Mouse (Mus musculus) left cerebral cortex, postnatal 4 days (tissue): Measurements from ENCODE around the gene Slc1a3. TPM values are rescaled to one million over a fixed set of nuclear protein-coding genes. Genes with fewer than 3 reads are reported as not detected.

Experiments
- DNase-seq: peaks from one replicate; pipeline ENCODE4 v3.0.0-alpha.2; 2022
- intact Hi-C: fragments of 180-260 bp; cut with DNase I; formaldehyde crosslinking; loops from one replicate; pipeline ENCODE4 v1.15.1; 2025
- total RNA-seq, 2 experiments: library from RNA; stranded (reverse); gene quantifications; 2 replicates each; pipeline ENCODE4 v1.2.3; 2021

Slc1a3 gene
- total RNA-seq, 2 experiments from 2014 or later = 207 to 215 TPM

DNA sequence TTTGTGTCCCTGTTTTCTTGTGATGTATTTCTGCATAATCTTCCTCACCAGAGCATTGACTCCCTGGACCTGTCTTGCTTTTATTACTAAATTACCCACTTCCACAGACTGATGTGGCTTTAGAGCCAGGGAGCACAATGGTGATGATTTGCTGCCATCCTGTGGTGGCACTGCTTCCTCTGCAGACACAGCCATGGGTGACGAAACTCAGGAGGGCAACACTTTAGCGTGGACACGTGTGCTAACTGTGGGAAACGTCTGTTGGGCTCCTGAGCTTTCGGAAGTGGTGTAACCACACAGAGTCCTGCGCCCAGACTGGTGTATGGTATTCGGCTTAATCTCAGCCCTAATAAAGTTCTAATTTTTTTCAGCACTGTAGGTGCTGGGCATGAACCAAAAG, 85.2 kb downstream of the Slc1a3 start:
- peak; percentile 56 for DNase-seq
- intact Hi-C loops = no loop called here

DNA sequence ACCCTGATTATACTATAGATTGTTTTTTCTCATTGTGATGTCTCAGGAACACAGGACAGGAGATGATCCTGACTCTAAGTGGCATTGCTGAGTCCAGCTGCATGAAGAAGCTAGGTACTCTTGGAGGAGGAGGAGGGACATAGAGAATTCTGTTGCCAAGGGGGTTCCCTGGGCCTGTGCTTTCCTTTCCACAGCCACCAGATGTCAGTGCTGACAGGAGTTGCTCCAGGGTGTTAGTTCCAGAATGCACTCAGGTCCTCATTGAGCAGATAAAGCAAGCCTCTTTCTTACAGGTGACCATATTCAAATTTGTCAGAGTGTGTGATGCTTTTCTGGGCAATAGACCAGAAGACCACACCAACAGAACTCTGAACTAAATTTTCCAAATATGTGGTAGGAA, 86.7 kb downstream of the Slc1a3 start:
- intact Hi-C loops = no loop called here
- no peak for DNase-seq

GRCm38 (mm10) chr15:8619479-8620026, 91.0 kb downstream of the Slc1a3 start:
- intact Hi-C loops = no loop called here
- DNase-seq = no peak

DNA sequence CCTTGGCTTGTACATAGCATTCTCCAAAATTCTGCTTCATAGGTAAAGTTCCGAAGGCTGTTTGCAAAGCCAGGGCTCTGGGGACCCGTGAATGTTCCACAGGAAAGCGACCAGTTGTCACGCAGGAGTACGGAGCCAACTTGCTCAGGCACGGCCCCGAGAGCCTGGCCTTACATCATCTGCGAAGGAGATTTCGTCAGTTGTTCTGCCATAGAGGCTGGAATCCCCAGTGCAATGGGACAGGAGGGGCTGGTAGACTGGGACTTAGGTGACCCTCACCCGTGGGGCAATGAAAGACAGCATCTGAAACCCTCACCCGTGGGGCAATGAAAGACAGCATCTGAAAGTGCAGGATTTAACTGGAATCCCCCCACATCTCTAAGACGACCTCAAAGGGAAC, 94.3 kb downstream of the Slc1a3 start:
- intact Hi-C loops = no loop called here
- no peak for DNase-seq

- no peak for DNase-seq
- intact Hi-C loops = no loop called here
These were observed 94.9 kb downstream of the Slc1a3 start for GRCm38 (mm10) chr15:8615511-8616224.

- DNase-seq = no peak
- intact Hi-C loops = no loop called here
These were observed 95.9 kb downstream of the Slc1a3 start for GRCm38 (mm10) chr15:8614701-8615100.

DNA sequence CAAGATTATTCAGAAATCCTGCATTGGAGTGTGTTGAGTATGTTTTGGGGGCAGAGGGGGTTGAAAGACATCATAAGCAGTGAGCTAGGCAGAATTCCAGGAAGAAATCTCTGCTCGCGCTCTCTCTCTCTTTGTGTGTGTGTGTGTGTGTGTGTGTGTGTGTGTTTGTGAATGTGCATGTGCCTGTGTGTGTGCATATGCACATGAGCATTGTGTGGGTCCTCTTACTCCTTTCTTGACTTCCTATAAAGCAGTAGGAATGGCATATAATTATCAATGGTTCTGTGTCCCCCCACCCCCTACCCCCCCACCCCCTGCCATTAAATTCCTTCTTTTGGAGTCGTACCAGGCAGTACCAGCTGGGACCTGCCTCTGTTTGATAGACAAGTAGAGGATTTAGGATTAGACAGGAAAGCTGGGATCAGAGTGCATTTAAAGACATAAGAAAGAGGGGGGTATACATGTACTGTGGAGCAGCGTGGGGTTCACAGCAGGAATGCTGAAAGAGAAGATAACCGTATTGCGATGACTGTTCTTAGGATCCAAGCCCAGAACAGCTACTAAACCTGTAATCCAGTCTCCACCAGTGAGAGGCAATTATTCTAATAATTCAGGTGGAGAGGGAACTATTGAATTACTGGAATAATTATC, 104.9 kb downstream of the Slc1a3 start:
- DNase-seq = no peak
- intact Hi-C loops = no loop called here

GRCm38 (mm10) chr15:8602362-8602761, 108.2 kb downstream of the Slc1a3 start:
- no peak for DNase-seq
- intact Hi-C loops = no loop called here

DNA sequence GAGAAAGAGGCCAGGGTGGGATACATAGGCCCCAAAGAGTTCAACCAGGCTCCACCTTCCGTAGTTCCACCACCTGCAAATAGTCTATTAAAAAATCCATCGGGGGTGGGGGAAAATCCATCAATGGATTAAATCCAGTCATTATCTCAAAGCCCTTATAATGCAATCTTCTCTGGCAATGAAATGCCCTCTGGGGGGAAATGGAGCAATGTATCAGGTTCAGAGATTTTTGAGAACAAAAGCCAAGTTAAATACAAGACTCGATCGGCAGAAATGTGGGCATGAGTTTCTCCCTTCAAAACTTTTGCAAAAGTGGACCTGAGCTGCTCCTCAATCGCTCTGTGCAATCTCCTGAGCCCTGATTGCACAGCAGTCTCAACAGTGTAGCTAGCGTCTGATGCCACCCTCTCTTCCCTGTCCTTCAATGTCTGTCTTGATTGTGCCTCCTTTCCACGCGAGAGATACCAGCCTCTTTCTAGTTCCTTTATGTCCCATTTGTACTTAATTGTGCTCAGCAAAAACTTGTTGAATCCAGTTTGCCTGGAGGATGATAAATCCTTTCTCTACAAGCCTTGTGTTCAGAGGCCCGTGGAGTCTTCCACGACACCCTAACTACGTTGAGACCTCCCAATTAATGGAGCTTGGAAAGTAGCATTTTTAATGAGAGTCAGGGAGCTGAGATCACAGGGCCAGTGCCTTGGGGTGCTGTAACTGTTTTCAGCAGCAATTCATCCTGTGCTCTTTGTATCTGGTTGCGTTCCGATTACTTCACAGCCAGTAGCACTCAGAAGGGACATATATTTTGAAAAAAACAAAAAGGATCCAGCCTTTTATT, 109.0 kb downstream of the Slc1a3 start:
- intact Hi-C loops = no loop called here
- DNase-seq = no peak

DNA sequence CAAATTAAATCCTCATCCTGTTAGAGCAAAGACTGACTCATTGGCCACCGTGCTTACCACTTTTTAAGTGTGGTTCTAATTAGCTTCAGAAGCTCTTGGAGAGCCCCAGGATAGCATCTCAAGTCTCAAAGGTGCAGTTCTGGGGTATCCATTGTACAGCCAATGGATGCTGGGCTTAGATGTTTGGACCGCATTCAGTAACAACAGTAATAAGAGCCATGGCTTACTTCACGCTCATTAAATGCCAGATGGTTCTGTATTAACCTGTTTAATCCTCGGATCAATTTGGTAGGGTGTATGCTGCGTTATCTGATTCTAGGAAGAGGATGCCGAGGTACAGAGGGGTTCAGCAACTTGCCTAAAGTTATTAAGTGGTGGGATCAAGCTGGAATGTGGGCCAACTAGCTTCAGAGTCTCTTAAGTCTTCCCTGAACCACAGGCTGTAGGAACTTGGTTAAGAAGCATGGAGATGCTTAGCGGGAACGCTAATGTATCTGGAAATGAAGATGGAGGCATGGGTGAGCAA, 114.1 kb downstream of the Slc1a3 start:
- no peak for DNase-seq
- intact Hi-C loops = no loop called here

GRCm38 (mm10) chr15:8595226-8595625, 115.3 kb downstream of the Slc1a3 start:
- no peak for DNase-seq

GRCm38 (mm10) chr15:8589503-8590116, 121.0 kb downstream of the Slc1a3 start:
- intact Hi-C loops = loop anchor here (5.0 kb wide), 2 partner anchors 142 to 207 kb away; no protein-coding TSS in a partner anchor
- DNase-seq = peak; percentile 66

More at GRCm38 (mm10) chr15:8595226-8595625, 115.3 kb downstream of the Slc1a3 start:
- intact Hi-C loops = no loop called here

DNA sequence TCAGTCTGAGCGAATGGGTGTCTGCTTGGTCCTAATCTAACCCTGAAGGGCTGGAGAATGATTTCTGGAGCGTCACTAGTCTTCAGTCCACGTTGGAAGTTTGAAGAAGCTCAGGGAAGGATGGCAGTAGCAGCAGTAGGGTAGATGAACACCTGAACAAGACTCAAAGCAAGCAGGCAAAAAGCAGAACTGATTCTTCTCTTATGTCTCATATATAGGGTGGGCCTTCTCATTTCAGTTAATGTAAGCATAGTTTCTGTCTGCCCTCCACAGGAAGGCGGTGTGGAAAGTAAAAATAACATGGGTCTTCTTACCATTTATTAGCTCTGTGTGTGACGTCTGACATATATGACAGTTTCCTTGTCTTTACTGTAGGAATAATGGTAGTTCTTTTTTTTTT, 122.5 kb downstream of the Slc1a3 start:
- no peak for DNase-seq
- intact Hi-C loops = loop anchor here (5.0 kb wide), 2 partner anchors 141 to 206 kb away; no protein-coding TSS in a partner anchor

DNA sequence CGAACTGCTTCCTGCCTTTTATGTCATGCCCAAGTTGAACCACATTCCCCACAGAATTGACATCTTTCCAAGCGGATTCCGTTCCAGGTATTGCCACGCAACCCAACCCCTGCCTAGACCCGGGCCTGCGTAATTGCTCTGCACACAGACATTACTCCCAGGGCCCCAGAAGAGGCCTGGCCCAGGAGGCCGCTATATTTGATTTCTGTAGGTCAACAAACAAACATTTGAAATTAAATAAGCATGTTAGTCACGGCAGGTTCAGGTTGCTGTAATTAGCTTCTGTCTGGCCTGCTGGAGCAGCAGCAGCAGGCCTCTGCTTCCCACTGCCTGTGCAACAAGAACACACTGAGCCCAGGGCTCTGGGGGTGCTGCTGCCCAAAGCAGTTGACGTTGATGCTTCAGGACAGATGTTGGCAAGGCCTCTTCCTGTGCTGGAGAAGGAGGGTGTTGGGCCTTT, 123.7 kb downstream of the Slc1a3 start:
- intact Hi-C loops = loop anchor here (5.0 kb wide), 2 partner anchors 140 to 205 kb away; no protein-coding TSS in a partner anchor
- peak; percentile 73 for DNase-seq

Other genes starting within 250 kb of the Slc1a3 start
- gene Gm2310, start 190.8 kb downstream of the Slc1a3 start, total RNA-seq = not detected